Mouse (Mus musculus) hindbrain, embryonic 13.5 days (tissue): ENCODE data around the gene Kank2. TPM values are rescaled to one million over a fixed set of nuclear protein-coding genes. Genes with fewer than 3 reads are reported as not detected.

Source experiments
- ATAC-seq: fragments of 200-750 bp; cut with Nextera tagmentation; 2 replicates; pipeline ENCODE4 v1.8.0; 2017; ENCODE audit warnings: moderate TSS enrichment; ENCODE audit not compliant: low FRiP score
- H3K27ac ChIP-seq: fragments of 300-500 bp; sonication (generic); 2 replicates; pipeline ENCODE4 v1.5.1; 2015; ENCODE audit warnings: inconsistent platforms, mild to moderate bottlenecking, moderate library complexity
- H3K27me3 ChIP-seq: fragments of 300-500 bp; sonication (generic); 2 replicates; pipeline ENCODE4 v1.6.1; 2015; ENCODE audit warnings: mild to moderate bottlenecking, inconsistent platforms
- H3K36me3 ChIP-seq: fragments of 300-500 bp; sonication (generic); 2 replicates; pipeline ENCODE4 v1.6.1; 2015; ENCODE audit warnings: mild to moderate bottlenecking, inconsistent platforms
- H3K4me1 ChIP-seq: fragments of 300-500 bp; sonication (generic); replicated peaks from 2 replicates; pipeline ENCODE4 v1.6.1; 2015; ENCODE audit warnings: inconsistent platforms
- H3K4me2 ChIP-seq: fragments of 300-500 bp; sonication (generic); 2 replicates; pipeline ENCODE4 v1.6.1; 2015; ENCODE audit warnings: inconsistent platforms, mild to moderate bottlenecking, moderate library complexity
- H3K4me3 ChIP-seq: fragments of 300-500 bp; sonication (generic); 2 replicates; pipeline ENCODE4 v1.5.1; 2015; ENCODE audit warnings: mild to moderate bottlenecking, inconsistent platforms
- H3K9ac ChIP-seq: fragments of 300-500 bp; sonication (generic); 2 replicates; pipeline ENCODE4 v1.6.1; 2015; ENCODE audit warnings: mild to moderate bottlenecking, inconsistent platforms
- H3K9me3 ChIP-seq: fragments of 300-500 bp; sonication (generic); 2 replicates; pipeline ENCODE4 v1.6.1; 2016; ENCODE audit warnings: inconsistent platforms
- WGBS: fragments of 180-500 bp; shearing (Covaris S2); methylation state at CpG from one replicate; pipeline ENCODE4 v1.1.7; 2015; 5-methylcytosine and 5-hydroxymethylcytosine counted together
- polyA plus RNA-seq: library from polyadenylated mRNA; unstranded; fragments of >200 nt; fragmentation: Nextera tagmentation; extraction: Ambion mirVana; gene quantifications from 2 replicates; pipeline ENCODE4 v1.2.1, GENCODE M21; 2015

Gene Kank2
- polyA plus RNA-seq, 1 experiment from 2014 or later = 4.7 TPM

DNA sequence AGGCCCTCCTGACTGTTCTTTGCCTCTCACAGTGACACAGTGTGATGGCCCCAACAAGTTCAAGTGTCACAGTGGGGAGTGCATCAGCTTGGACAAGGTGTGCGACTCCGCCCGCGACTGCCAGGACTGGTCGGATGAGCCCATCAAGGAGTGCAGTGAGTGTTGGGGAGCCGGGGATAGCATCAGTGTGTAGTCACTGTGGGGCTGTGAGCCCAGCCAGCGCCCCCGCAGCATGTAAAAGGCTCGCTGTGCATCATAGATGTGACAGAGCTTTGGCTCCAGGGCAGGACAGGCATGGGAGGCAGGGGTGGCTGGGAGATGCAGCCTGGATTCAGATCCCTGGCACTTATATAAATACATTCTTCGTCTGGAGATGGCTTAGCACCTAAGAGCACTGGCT, 61.4 kb downstream of the Kank2 start:
- Histone ChIP-seq H3K27me3 (no peaks in the 10 kb centered on the region), H3K9ac (no peak overlapping the region)
- ATAC-seq = no peak

DNA sequence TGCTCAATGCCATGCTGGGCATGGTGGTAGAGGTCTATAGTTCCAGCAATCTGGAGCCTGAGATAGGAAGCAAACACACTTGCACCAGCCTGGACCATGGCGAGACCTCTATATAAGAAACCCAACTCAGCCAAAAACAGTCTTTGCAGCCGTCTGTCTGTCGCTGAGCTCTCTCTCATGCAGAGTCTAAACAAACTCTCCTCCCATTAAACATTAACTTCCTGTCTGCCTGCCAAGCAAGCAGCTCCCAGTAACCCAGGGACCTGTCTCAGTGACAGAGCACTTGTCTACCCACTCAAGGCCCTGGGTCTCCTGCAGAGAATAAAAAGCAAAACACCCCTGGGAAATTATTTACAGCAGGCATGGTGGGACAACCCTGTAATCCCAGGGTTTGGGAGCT, 62.0 kb downstream of the Kank2 start:
- peaks cover 94% of the 10 kb centered on the region for H3K36me3 ChIP-seq
- H3K27me3 ChIP-seq = no peaks in the 10 kb centered on the region
- H3K4me2 ChIP-seq = no peak overlapping the region
- H3K27ac ChIP-seq = no peak overlapping the region
- ATAC-seq = no peak
- no peak overlapping the region for H3K4me3 ChIP-seq
- H3K4me1 ChIP-seq = no peaks in the 10 kb centered on the region
- H3K9me3 ChIP-seq = no peaks in the 10 kb centered on the region
- 77% methylated on average over 3 of the region's 3 CpGs for WGBS
- H3K9ac ChIP-seq = no peak overlapping the region

More for the DNA sequence above, 61.4 kb downstream of the Kank2 start:
- 95% methylated on average over 10 of the region's 10 CpGs for WGBS
- H3K36me3 ChIP-seq = peaks cover 94% of the 10 kb centered on the region
- H3K9me3 ChIP-seq = no peaks in the 10 kb centered on the region
- no peaks in the 10 kb centered on the region for H3K4me1 ChIP-seq
- H3K27ac ChIP-seq = no peak overlapping the region
- no peak overlapping the region for H3K4me2 ChIP-seq
- H3K4me3 ChIP-seq = no peak overlapping the region

DNA sequence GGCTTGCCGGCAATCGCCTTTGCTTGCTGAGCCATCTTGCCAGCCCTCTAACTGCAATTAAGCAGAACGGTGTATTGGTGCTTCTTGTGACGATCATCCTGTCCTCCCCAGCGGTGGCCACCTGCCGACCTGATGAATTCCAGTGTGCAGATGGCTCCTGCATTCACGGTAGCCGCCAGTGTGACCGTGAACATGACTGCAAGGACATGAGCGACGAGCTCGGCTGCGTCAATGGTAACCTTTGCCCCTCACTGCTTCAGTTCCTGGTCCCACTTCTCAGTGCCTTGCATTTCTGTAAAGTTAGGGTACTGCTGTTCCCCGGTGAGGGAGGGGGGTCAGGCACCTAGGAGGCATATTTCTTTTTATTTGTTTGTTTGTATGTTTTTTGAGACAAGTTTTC, 63.4 kb downstream of the Kank2 start:
- Histone ChIP-seq H3K9ac (no peak overlapping the region), H3K4me1 (no peaks in the 10 kb centered on the region), H3K9me3 (no peaks in the 10 kb centered on the region), H3K4me2 (no peak overlapping the region), H3K4me3 (no peak overlapping the region), H3K27ac (no peak overlapping the region), H3K36me3 (peaks cover 90% of the 10 kb centered on the region), H3K27me3 (no peaks in the 10 kb centered on the region)
- ATAC-seq = no peak
- 89% methylated on average over 14 of the region's 14 CpGs for WGBS

DNA sequence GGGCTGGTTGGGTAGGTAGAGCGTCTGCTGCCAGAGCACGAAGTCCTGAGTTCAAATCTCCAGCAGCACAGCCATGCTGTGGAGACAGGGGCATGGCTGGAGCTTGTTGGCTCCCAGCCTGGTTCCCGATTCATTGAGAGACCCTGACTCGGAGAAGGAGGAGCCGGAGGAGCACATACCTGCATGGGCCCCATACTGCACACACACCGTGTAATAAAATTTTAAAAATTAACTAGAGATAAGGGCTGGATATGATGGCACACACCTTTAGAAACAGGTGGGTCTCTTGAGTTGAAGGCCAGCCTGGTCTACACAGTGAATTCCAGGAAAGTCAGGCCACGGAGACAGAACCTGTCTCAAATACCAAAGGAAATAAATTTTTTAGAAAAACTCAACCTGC, 64.6 kb downstream of the Kank2 start:
- 95% methylated on average over 7 of the region's 7 CpGs for WGBS

DNA sequence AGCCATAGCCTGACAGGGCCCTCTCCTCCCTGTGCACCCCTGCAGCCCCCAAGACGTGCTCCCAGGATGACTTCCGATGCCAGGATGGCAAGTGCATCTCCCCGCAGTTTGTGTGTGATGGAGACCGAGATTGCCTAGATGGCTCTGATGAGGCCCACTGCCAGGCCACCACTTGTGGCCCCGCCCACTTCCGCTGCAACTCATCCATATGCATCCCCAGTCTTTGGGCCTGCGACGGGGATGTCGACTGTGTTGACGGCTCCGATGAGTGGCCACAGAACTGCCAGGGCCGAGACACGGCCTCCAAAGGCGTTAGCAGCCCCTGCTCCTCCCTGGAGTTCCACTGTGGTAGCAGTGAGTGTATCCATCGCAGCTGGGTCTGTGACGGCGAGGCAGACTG, 65.1 kb downstream of the Kank2 start:
- no peak for ATAC-seq
- Histone ChIP-seq H3K4me3 (no peak overlapping the region), H3K27ac (no peak overlapping the region), H3K36me3 (peaks cover 73% of the 10 kb centered on the region), H3K9me3 (no peaks in the 10 kb centered on the region), H3K4me1 (peaks cover 9% of the 10 kb centered on the region; the same call in 1 of the 2 replicates), H3K27me3 (no peaks in the 10 kb centered on the region), H3K4me2 (no peak overlapping the region), H3K9ac (no peak overlapping the region)
- 83% methylated on average over 17 of the region's 17 CpGs for WGBS

More for the DNA sequence above, 64.6 kb downstream of the Kank2 start:
- no peak overlapping the region for H3K9ac ChIP-seq
- H3K36me3 ChIP-seq = peaks cover 78% of the 10 kb centered on the region
- H3K4me1 ChIP-seq = peaks cover 5% of the 10 kb centered on the region; the same call in 1 of the 2 replicates
- no peaks in the 10 kb centered on the region for H3K9me3 ChIP-seq
- H3K27me3 ChIP-seq = no peaks in the 10 kb centered on the region
- no peak overlapping the region for H3K27ac ChIP-seq
- no peak for ATAC-seq
- no peak overlapping the region for H3K4me3 ChIP-seq
- H3K4me2 ChIP-seq = no peak overlapping the region

DNA sequence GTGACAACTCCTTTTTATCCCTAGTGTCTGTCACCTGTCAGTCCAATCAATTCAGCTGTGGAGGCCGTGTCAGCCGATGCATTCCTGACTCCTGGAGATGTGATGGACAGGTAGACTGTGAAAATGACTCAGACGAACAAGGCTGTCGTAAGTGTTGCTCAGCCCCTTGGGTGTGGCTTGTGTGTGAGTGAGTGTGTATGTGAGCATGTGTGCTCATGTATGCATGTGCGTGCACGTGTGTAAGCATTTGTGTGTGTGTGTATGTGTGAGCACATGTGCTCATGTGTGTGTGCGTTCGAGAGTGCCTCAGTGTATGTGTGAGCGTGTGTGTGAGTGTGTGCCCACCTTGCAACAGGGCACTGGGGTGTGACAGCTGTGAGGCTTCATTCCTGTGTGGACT, 66.3 kb downstream of the Kank2 start:
- 96% methylated on average over 9 of the region's 9 CpGs for WGBS
- ATAC-seq = no peak

DNA sequence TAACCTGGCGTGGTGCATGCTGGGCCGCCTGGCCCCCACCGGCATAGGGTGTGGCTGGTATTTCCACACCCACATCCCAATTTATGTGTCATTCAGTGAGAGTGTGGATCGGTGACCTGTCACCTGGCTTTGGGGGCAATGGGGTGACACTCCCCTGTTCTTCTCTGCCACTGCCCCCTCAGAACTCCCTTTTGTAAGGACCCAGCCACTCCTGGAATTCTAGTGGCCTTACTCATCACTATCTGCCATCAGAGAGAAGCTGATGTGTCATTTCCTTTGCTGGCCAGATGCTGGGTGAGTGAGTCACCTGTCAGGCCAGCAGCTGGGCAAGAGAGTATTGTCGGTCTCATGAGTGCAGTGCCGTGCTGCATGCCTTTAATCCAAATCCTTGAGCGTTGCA, 69.3 kb downstream of the Kank2 start:
- H3K27me3 ChIP-seq = no peaks in the 10 kb centered on the region
- no peak overlapping the region for H3K4me2 ChIP-seq
- H3K4me3 ChIP-seq = no peak overlapping the region
- no peak overlapping the region for H3K27ac ChIP-seq
- no peak overlapping the region for H3K9ac ChIP-seq
- no peak for ATAC-seq
- WGBS = 91% methylated on average over 7 of the region's 7 CpGs
- peaks cover 35% of the 10 kb centered on the region for H3K4me1 ChIP-seq
- no peaks in the 10 kb centered on the region for H3K9me3 ChIP-seq
- peaks cover 31% of the 10 kb centered on the region for H3K36me3 ChIP-seq

More for the DNA sequence above, 66.3 kb downstream of the Kank2 start:
- no peaks in the 10 kb centered on the region for H3K9me3 ChIP-seq
- no peaks in the 10 kb centered on the region for H3K27me3 ChIP-seq
- H3K36me3 ChIP-seq = peaks cover 61% of the 10 kb centered on the region
- H3K4me2 ChIP-seq = no peak overlapping the region
- H3K9ac ChIP-seq = no peak overlapping the region
- no peak overlapping the region for H3K27ac ChIP-seq
- no peak overlapping the region for H3K4me3 ChIP-seq
- peaks cover 9% of the 10 kb centered on the region; the same call in 1 of the 2 replicates for H3K4me1 ChIP-seq

DNA sequence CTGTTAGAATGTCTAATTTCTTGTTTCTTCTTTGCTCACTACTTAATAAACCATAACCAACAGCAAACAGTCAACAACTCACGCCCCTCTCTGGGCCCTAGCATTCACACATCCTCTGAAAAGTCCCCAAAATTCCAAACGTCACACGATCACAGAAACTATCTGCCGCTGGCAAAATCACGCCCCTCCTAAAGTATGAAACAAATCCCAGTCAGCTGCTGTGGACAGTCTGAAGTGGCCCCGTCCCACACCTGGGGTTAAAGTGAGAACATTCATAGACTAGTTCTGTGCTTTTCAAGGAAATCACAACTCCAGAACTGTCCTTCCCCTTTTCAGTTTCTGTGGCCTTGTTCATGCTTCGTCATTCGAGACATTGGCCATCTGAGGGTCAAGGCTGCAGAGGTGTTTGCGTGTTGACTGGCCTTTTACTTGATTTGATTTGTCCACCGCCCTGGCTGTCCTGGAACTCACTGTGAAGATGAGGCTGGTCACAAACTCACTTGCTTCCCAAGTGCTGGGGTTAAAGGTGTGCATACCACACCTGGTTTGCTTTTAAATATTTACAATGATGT, 70.2 kb downstream of the Kank2 start:
- Histone ChIP-seq H3K9ac (no peak overlapping the region), H3K4me2 (no peak overlapping the region), H3K4me1 (peaks cover 35% of the 10 kb centered on the region), H3K27ac (no peak overlapping the region), H3K9me3 (no peaks in the 10 kb centered on the region), H3K4me3 (no peak overlapping the region), H3K27me3 (no peaks in the 10 kb centered on the region), H3K36me3 (peaks cover 22% of the 10 kb centered on the region)
- ATAC-seq = no peak
- whole genome bisulfite sequencing = 88% methylated on average over 10 of the region's 10 CpGs

DNA sequence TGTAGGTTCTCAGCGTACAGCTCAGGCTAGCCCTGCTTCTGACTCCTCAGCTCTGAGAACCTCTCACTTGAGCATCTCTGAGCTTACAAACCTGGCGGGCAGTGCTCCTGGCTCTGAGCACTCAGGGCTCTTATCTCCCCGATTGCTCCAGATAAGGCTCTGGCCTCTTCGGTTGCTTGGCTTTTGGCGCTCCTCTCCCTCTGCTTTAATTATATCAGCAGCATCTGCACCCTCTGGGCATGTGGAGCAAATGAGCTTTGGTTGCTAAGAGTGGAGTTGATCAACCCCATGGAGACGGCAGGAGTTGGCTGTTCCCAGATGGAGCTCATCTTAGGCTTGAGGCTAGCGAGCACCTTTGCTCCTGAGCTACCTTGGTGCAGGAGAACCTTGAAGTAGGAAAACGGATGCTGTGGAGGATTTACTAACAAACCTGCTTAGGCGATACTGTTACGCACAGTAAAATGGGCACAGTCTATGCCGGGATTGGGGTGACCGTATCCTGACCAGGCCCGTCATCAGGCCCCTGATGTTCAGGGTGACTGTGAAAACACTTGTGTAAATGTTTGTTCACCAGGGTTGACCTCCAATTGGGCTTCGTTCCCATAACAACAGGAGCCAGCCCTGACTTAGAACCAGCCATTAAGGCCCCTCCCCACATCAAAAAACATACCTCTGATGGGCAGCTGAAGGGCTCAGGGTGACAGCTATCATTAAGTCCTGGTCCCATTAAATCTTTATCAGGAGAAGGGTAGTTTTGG, 72.1 kb downstream of the Kank2 start:
- Histone ChIP-seq H3K27ac (peak overlapping the region; percentile 59), H3K4me2 (peak overlapping the region; percentile 84), H3K27me3 (no peaks in the 10 kb centered on the region), H3K4me3 (peak overlapping the region; percentile 6; the same call in 1 of the 2 replicates), H3K36me3 (peaks cover 3% of the 10 kb centered on the region; the same call in 1 of the 2 replicates), H3K9ac (peak overlapping the region; percentile 63; the same call in 1 of the 2 replicates), H3K9me3 (no peaks in the 10 kb centered on the region), H3K4me1 (peaks cover 43% of the 10 kb centered on the region)
- 71% methylated on average over 14 of the region's 14 CpGs for WGBS
- ATAC-seq = no peak

DNA sequence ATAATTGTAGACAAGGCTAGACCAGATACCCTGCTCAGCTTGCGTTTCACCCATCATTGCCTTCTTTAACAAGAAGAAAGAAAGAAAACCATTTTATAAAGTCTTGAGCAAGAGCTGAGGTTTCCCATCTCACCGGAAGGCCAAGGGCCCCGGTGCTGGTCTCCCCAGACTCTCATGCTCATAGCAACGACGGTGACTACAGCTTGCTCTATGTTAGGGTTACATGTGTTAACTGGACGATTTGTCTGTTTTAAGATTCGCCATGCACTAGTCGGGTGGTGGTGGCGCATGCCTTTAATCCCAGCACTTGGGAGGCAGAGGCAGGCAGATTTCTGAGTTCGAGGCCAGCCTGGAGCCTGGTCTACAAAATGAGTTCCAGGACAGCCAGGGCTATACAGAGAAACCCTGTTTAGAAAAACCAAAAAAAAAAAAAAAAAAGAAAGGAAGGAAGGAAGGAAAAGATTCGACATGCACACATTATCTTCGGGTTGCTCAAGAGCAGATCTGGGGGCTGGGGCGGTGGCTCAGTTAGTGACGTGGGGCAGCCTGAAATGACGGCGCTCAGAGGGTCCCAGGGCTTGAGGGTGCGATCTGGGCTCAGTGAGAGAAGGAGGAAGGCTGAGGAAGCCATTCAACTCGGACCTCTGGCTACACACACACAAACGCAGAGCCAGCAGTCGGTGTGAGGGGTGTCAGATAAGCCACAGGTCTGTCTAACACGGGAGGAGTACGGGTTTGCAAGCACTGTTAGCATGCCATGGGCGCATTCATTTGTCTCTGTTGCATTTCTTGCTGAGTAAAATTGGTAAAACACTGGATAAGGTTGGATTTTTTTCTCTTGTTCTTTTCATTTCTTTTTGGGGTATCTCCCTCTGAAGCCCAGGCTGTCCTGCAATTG, 73.1 kb downstream of the Kank2 start:
- no peaks in the 10 kb centered on the region for H3K27me3 ChIP-seq
- no peaks in the 10 kb centered on the region; the same call in 1 of the 2 replicates for H3K36me3 ChIP-seq
- H3K9ac ChIP-seq = peak overlapping the region; percentile 70
- peak overlapping the region; percentile 70 for H3K4me3 ChIP-seq
- H3K9me3 ChIP-seq = no peaks in the 10 kb centered on the region
- peaks cover 43% of the 10 kb centered on the region for H3K4me1 ChIP-seq
- no peak for ATAC-seq
- H3K4me2 ChIP-seq = peak overlapping the region; percentile 84
- WGBS = 89% methylated on average over 23 of the region's 23 CpGs
- H3K27ac ChIP-seq = peak overlapping the region; percentile 59

DNA sequence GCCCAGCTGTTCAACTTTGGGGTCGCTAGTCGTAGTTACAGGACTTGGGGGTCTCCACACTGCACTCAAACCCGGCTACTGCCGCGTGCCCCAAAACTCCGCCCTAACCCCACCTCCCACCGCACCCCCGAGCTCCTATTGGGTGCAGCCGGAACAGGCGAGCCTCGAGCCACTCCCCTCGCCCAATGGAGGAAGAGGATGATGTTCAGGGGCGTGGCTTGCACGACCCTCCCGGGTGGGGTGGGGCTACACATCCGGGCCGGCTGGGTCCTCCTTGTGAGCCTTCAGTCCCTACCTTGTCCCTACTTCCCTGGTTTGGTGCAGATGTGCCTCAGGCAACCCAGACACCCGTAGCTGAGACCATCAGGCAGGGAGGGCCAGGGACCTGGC, 74.4 kb downstream of the Kank2 start:
- ATAC-seq = peak; percentile 95

More for the DNA sequence above, 74.4 kb downstream of the Kank2 start:
- Histone ChIP-seq H3K9ac (peak overlapping the region; percentile 84), H3K4me1 (peaks cover 39% of the 10 kb centered on the region), H3K36me3 (no peaks in the 10 kb centered on the region; the same call in 1 of the 2 replicates), H3K4me2 (peak overlapping the region; percentile 84), H3K27me3 (no peaks in the 10 kb centered on the region), H3K9me3 (no peaks in the 10 kb centered on the region), H3K4me3 (peak overlapping the region; percentile 70), H3K27ac (peak overlapping the region; percentile 93)
- under 1% methylated on average over 18 of the region's 18 CpGs for WGBS
